Mouse (Mus musculus): Measurements from ENCODE around the gene Hypm. TPM values are rescaled to one million over a fixed set of nuclear protein-coding genes. Genes with fewer than 3 reads are reported as not detected.

The Hypm gene
- polyA plus RNA-seq (2015; fragmentation: Illumina TruSeq; extraction: RNeasy Lipid Tissue Mini Kit (QIAGEN cat#74804); ENCODE audit: insufficient read depth, low read depth, low replicate concordance): not detected

DNA sequence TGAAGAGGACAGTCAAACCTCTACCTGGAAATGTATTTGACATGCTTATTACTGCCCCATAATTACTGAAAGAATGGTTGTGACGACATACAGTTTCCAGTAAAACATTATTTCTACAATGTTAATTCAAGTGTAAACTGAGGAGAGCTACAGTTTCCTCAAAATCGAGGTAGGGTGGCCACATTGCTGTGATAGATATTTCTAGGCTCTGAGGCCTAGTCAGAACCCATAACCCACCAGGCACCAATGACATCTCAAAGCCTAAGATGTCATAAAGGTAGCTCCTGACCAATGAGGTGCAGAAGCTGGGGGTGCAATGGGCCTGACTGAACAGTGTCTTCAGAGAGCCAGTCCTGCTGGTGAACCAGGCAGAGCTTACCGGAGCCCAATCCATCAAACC, at the start of gene Hypm:
Hypm (plus strand) TSS at position 301 of the 400 bp plus-strand sequence.

DNA sequence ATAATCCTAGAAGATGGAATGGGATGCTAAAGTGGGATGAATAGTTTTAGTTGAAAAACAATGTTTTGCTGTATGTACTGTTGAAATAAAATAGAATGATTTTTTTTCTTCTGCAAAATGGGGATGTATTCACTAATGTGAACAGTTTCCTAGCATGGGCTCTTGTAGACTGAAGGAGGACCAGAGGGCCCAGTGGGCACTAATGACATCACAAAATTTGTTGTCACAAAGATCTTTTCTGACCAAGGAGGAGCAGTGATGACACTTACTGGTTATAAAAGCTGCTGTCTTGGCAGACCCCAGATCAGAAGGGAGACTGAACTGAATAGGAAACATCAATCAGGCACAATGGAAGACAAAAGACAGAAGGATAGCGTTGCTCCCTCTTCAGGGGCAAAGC, 2.7 kb downstream of the Hypm start, which contains the start of gene H2al3:
H2al3 (plus strand) TSS at position 301 of the 400 bp plus-strand sequence.

DNA sequence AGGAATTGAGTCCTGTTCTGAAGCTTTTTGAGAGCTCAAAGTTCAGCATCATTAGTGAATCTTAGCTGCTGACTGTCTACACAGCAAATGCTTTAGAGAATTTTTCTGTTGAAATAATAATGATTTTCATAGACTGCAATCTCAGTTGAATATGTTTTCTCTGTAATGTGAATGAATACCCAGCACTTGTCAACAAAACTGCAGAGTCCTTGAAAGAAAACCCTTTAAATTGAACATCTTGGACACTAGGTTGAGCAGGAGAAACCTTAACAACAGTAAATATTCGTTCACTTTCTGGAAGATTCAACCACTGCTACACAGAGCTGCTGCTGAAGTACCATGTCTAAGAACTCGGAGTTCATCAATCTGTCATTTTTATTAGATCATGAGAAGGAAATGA, 38.6 kb downstream of the Hypm start, which contains the start of gene Sytl5:
Sytl5 (plus strand) TSS at position 301 of the 400 bp plus-strand sequence.

Other genes starting within 250 kb of the Hypm start
- 20.5 TPM for gene Dynlt3, start 183.9 kb upstream of the Hypm start, polyA plus RNA-seq (2015; fragmentation: Illumina TruSeq; extraction: RNeasy Lipid Tissue Mini Kit (QIAGEN cat#74804); ENCODE audit: insufficient read depth, low read depth, low replicate concordance)
- not detected for gene H2al3, start 2.8 kb downstream of the Hypm start, polyA plus RNA-seq (2015; fragmentation: Illumina TruSeq; extraction: RNeasy Lipid Tissue Mini Kit (QIAGEN cat#74804); ENCODE audit: insufficient read depth, low read depth, low replicate concordance)
- gene Sytl5, start 38.7 kb downstream of the Hypm start, polyA plus RNA-seq (2015; fragmentation: Illumina TruSeq; extraction: RNeasy Lipid Tissue Mini Kit (QIAGEN cat#74804); ENCODE audit: insufficient read depth, low read depth, low replicate concordance): 2.0 TPM

All from pancreas, adult 10 weeks (tissue).